Mouse (Mus musculus) kidney, adult 2 months (tissue): Measurements from ENCODE around the gene Secisbp2l.

Experiments used
- CTCF ChIP-seq: fragments of 200-500 bp; conservative IDR thresholded peaks from 2 replicates; pipeline ENCODE4 v1.5.1; 2011; ENCODE audit warnings: low read depth, mild to moderate bottlenecking, control low read depth, low read length, moderate library complexity, mixed read lengths; ENCODE audit not compliant: insufficient read depth, insufficient read length
- POLR2A ChIP-seq: fragments of 200-500 bp; IDR thresholded peaks from one replicate; pipeline ENCODE4 v1.6.1; 2011; ENCODE audit warnings: low read depth, low read length, control low read depth

DNA sequence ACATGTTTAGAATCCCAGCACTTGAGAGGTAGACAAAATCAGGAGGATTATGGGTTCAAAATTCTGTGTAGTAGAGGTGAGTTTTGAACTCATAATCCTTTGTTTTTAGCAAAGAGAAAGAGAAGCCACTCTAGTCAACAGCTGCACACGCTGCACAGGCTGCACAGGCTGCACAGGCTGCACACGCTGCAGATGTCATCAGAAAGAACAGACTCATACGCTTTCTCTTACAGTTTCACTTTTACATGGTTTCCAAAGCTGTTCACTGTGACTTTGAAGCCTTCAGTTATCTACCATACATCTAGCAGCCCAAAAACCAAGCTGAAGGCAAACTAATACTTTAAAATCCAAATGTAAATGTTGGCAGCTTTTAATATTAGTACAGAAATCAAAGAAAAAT lies 5.7 kb downstream of the Secisbp2l start:
- no peak for TF ChIP-seq CTCF
- TF ChIP-seq POLR2A, result no peak
